Mouse (Mus musculus): ENCODE results near the gene Gm28576. TPM values are rescaled to one million over a fixed set of nuclear protein-coding genes. Genes with fewer than 3 reads are reported as not detected.
"Not testable (repeated sequence)": the region's sequence is repeated elsewhere in the genome, so short reads cannot be mapped to it uniquely, and the experiment has no call there.

The Gm28576 gene
- polyA plus RNA-seq (2015; fragmentation: Nextera tagmentation; extraction: Ambion mirVana), result not detected in 2 replicates

GRCm38 (mm10) chrY:7722641-7723040 lies at the start of gene Gm28576:
Gene Gm28576 (plus strand): TSS chrY:7722941.
- not testable (repeated sequence) for ATAC-seq (ENCODE audit: insufficient number of reproducible peaks, low FRiP score, low TSS enrichment, low read depth); H3K4me3 ChIP-seq (replicated peaks); H3K9me3 ChIP-seq (replicated peaks); H3K9ac ChIP-seq; H3K36me3 ChIP-seq; H3K4me2 ChIP-seq (replicated peaks); H3K27ac ChIP-seq (replicated peaks); H3K4me1 ChIP-seq; H3K27me3 ChIP-seq
- WGBS, result no CpG with 5 or more reads among the region's 8 CpGs

Other genes starting within 250 kb of the Gm28576 start
- gene Gm20826, start 84.5 kb upstream of the Gm28576 start, polyA plus RNA-seq (2015; fragmentation: Nextera tagmentation; extraction: Ambion mirVana), result 0.04 TPM in 1 of 2 replicates, not detected in the other